Mouse (Mus musculus): ENCODE measurements around the gene Wnt10b. TPM values are rescaled to one million over a fixed set of nuclear protein-coding genes. Genes with fewer than 3 reads are reported as not detected.

Gene Wnt10b
- total and polyA plus RNA-seq, 2 experiments from 2014 or later: 1.1 TPM; not detected in 1

- Histone ChIP-seq H3K36me3 (ENCODE audit: insufficient read depth) (no peaks in the 10 kb centered on the region), H3K4me1 (ENCODE audit: insufficient read depth) (no peaks in the 10 kb centered on the region), H3K27me3 (ENCODE audit: insufficient read depth, low read length) (peaks cover 79% of the 10 kb centered on the region), H3K4me2 (ENCODE audit: low read depth) (no peak overlapping the region; the same call in 1 of the 2 replicates), H3K4me3 (ENCODE audit: low read depth, low read length) (peak overlapping the region; percentile 11; the same call in 1 of the 2 replicates), H3K27ac (ENCODE audit: low read depth, low read length) (no peak overlapping the region), H3K9ac (no peak overlapping the region), H3K9me3 (ENCODE audit: low read length) (0 out of 2 replicates have a peak, but pooled peaks cover 1% of the 10 kb centered on the region)
- WGBS: 3% methylated on average over 23 of the region's 23 CpGs
- DNase-seq (no peak), ATAC-seq (no peak)
- TF ChIP-seq CTCF (IDR thresholded peaks at IDR 0.05; ENCODE audit: low read depth): no peak
Measured at GRCm38 (mm10) chr15:98790761-98791160, 12.8 kb upstream of the Wnt10b start.

DNA sequence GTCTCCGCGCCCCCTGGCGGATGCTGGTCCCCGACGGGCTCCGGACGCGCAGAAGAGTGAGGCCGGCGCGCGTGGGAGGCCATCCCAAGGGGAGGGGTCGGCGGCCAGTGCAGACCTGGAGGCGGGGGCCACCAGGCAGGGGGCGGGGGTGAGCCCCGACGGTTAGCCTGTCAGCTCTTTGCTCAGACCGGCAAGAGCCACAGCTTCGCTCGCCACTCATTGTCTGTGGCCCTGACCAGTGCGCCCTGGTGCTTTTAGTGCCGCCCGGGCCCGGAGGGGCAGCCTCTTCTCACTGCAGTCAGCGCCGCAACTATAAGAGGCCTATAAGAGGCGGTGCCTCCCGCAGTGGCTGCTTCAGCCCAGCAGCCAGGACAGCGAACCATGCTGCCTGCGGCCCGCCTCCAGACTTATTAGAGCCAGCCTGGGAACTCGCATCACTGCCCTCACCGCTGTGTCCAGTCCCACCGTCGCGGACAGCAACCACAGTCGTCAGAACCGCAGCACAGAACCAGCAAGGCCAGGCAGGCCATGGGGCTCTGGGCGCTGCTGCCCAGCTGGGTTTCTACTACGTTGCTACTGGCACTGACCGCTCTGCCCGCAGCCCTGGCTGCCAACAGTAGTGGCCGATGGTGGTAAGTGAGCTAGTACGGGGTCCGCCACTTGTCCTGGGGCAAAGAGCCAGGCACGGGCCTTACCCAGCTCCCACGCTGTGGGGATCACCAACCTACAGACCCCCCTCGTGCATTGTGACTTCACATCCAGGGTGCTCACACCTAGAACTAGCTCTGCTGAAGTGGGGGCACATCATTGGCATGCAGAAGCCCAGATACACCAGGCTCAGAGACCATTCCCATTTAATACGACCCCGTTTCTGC, 11.9 kb upstream of the Wnt10b start, which contains the start of gene Wnt1:
Gene Wnt1, plus strand, starts transcription at position 197 of the 875 bp plus-strand sequence.
- DNase-seq (no peak), ATAC-seq (no peak)
- Histone ChIP-seq H3K4me2 (ENCODE audit: low read depth) (no peak within 1 kb of the TSS), H3K9me3 (ENCODE audit: low read length) (0 out of 2 replicates have a peak, but pooled peaks cover 3% of the 10 kb centered on the region), H3K9ac (no peak within 1 kb of the TSS), H3K27me3 (ENCODE audit: insufficient read depth, low read length) (peaks cover 70% of the 10 kb centered on the region), H3K27ac (ENCODE audit: low read depth, low read length) (no peak within 1 kb of the TSS), H3K36me3 (ENCODE audit: insufficient read depth) (no peaks in the 10 kb centered on the region), H3K4me1 (ENCODE audit: insufficient read depth) (no peaks in the 10 kb centered on the region), H3K4me3 (ENCODE audit: low read depth, low read length) (no peak within 1 kb of the TSS)
- peak; percentile 65; the same call in 1 of the 2 replicates for TF ChIP-seq CTCF (IDR thresholded peaks at IDR 0.05; ENCODE audit: low read depth)
- 2% methylated on average over 47 of the region's 51 CpGs for WGBS

GRCm38 (mm10) chr15:98788972-98789660, 11.2 kb upstream of the Wnt10b start:
- no peak for DNase-seq
- Histone ChIP-seq H3K4me3 (ENCODE audit: low read depth, low read length) (no peak overlapping the region), H3K27me3 (ENCODE audit: insufficient read depth, low read length) (peaks cover 64% of the 10 kb centered on the region), H3K4me1 (ENCODE audit: insufficient read depth) (no peaks in the 10 kb centered on the region), H3K36me3 (ENCODE audit: insufficient read depth) (no peaks in the 10 kb centered on the region), H3K4me2 (ENCODE audit: low read depth) (no peak overlapping the region), H3K9me3 (ENCODE audit: low read length) (0 out of 2 replicates have a peak, but pooled peaks cover 3% of the 10 kb centered on the region), H3K27ac (ENCODE audit: low read depth, low read length) (no peak overlapping the region), H3K9ac (no peak overlapping the region)
- WGBS: 11% methylated on average over 24 of the region's 24 CpGs
- no peak; the same call in 1 of the 2 replicates for TF ChIP-seq CTCF (IDR thresholded peaks at IDR 0.05; ENCODE audit: low read depth)
- no peak for ATAC-seq

- DNase-seq (peak; percentile 71), ATAC-seq (peak; percentile 83)
- Histone ChIP-seq H3K9me3 (ENCODE audit: low read length) (0 out of 2 replicates have a peak, but pooled peaks cover 3% of the 10 kb centered on the region), H3K36me3 (ENCODE audit: insufficient read depth) (no peaks in the 10 kb centered on the region), H3K4me2 (ENCODE audit: low read depth) (no peak overlapping the region), H3K27ac (ENCODE audit: low read depth, low read length) (no peak overlapping the region), H3K27me3 (ENCODE audit: insufficient read depth, low read length) (peaks cover 52% of the 10 kb centered on the region), H3K4me1 (ENCODE audit: insufficient read depth) (no peaks in the 10 kb centered on the region), H3K4me3 (ENCODE audit: low read depth, low read length) (no peak overlapping the region), H3K9ac (no peak overlapping the region)
- WGBS: 17% methylated on average over 4 of the region's 4 CpGs
- TF ChIP-seq CTCF (IDR thresholded peaks at IDR 0.05; ENCODE audit: low read depth): peak; percentile 87
Measured at GRCm38 (mm10) chr15:98787930-98788329, 10.0 kb upstream of the Wnt10b start.

DNA sequence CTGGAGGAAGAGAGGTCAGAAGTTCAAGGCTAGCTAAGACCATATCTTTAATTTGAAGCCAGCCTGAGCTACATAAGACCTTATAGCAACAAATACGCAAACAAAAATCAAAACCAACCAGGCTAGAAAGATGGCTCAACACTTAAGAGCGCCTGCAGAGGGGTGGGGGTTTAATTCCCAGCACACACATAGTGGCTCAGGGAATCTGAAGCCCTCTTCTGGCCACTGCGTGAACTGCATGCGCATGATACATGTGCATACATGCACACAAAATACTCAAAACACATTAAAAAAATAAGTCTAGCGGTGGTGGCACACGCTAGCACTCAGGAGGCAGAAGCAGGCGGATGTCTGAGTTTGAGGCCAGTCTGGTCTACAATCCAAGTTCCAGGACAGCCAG, 7.8 kb upstream of the Wnt10b start:
- Histone ChIP-seq H3K27me3 (ENCODE audit: insufficient read depth, low read length) (peaks cover 48% of the 10 kb centered on the region), H3K4me2 (ENCODE audit: low read depth) (no peak overlapping the region), H3K36me3 (ENCODE audit: insufficient read depth) (no peaks in the 10 kb centered on the region), H3K4me1 (ENCODE audit: insufficient read depth) (no peaks in the 10 kb centered on the region), H3K9ac (no peak overlapping the region), H3K4me3 (ENCODE audit: low read depth, low read length) (no peak overlapping the region), H3K9me3 (ENCODE audit: low read length) (0 out of 2 replicates have a peak, but pooled peaks cover 3% of the 10 kb centered on the region), H3K27ac (ENCODE audit: low read depth, low read length) (no peak overlapping the region)
- DNase-seq (no peak), ATAC-seq (no peak; the same call in 1 of the 2 replicates)
- WGBS: 40% methylated on average over 7 of the region's 7 CpGs
- TF ChIP-seq CTCF (IDR thresholded peaks at IDR 0.05; ENCODE audit: low read depth): peak; percentile 71

DNA sequence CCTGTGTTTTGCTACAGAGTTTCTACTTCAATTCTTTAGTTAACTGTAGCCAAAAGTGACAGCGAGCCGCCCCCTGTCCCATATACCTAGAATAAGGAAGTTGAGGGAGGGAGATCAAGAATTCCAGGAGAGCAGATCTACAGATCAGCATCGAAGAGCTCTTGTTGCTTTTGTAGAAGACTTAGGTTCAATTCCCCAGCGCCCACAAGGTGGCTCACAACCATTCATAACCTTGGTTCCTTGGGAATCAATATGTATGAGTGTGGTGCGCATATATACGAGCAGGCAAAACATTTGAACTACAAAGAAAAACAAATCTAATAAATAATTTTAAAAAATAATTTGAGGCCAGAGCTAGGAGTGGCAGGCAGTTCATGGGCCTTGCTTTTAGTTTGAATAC, 3.2 kb upstream of the Wnt10b start:
- no peak overlapping the region for H3K27ac ChIP-seq (ENCODE audit: low read depth, low read length)
- TF ChIP-seq CTCF (IDR thresholded peaks at IDR 0.05; ENCODE audit: low read depth): no peak; the same call in 1 of the 2 replicates
- H3K9ac ChIP-seq: no peak overlapping the region
- no peak overlapping the region for H3K4me2 ChIP-seq (ENCODE audit: low read depth)
- DNase-seq (no peak), ATAC-seq (no peak)
- 28% methylated on average over 6 of the region's 6 CpGs for WGBS
- H3K36me3 ChIP-seq (ENCODE audit: insufficient read depth): no peaks in the 10 kb centered on the region
- H3K9me3 ChIP-seq (ENCODE audit: low read length): 0 out of 2 replicates have a peak, but pooled peaks cover 3% of the 10 kb centered on the region
- no peaks in the 10 kb centered on the region for H3K4me1 ChIP-seq (ENCODE audit: insufficient read depth)
- H3K27me3 ChIP-seq (ENCODE audit: insufficient read depth, low read length): peaks cover 60% of the 10 kb centered on the region
- H3K4me3 ChIP-seq (ENCODE audit: low read depth, low read length): no peak overlapping the region
